Mouse (Mus musculus) thymus, postnatal 14 days (tissue): ENCODE measurements at regions not wholly inside any gene's neighbourhood (a gene's known extent, or its start where the extent isn't known, plus 50 kb on each side); places are given as distances from the start of the nearest gene placed in this dataset.
A peak's percentile ranks its signal among the peaks of the same experiment; 100 is the strongest.

Experiments used
- DNase-seq: peaks from one replicate; pipeline ENCODE4 v3.0.0; 2021

- DNase-seq = no peak
Observed at GRCm38 (mm10) chr17:62412666-62413180, 468.4 kb downstream of the Efna5 start.

DNA sequence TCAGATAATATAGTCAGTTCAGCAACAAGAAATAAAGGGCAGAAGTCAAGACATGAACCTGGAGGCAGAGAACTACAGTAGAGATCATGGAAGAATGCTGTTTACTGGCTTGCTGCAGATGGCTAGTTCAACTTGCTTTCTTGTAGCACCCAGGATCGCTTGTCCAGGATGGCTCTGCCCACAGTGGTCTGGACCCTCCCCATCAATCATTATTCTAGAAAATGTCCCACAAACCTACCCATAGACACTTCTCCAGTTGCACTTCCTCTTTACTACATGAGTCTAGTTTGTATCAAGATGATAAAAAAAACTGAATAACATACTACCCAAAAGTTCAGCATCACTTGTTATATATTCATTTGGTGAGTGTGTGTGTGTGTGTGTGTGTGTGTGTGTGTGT is 477.4 kb downstream of the Efna5 start:
- no peak for DNase-seq

DNA sequence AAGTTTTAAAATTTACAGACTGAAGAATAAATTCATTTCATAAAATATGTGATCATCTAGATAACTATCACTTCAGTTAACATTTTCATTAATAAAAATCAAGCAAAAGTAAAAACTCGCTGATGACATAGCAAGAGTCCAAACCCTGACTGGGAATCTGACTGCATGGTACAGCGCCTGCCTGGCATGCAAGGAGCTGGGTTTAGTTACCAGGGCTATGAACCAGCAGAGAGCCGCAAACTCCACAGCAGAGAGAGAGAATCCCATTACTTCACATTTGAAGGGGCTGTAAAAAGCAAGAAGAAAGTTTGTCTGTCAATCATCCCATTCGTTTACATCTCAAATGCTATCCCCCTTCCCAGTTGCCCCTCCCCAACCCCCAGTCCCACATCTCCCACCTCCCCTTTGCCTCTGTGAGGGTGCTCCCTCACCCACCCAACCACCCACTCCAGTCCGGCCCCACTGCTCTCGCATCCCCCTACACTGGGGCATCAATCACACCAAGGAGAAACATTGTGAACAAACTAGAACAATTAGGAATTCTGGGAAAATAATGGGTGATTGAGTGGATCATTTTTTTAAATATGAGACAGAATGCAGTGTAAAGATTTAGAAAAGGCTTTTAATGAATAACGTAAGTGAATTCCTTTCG is 487.6 kb downstream of the Efna5 start:
- no peak for DNase-seq

- no peak for DNase-seq
Observed at GRCm38 (mm10) chr17:62384053-62384452, 497.1 kb downstream of the Efna5 start.

DNA sequence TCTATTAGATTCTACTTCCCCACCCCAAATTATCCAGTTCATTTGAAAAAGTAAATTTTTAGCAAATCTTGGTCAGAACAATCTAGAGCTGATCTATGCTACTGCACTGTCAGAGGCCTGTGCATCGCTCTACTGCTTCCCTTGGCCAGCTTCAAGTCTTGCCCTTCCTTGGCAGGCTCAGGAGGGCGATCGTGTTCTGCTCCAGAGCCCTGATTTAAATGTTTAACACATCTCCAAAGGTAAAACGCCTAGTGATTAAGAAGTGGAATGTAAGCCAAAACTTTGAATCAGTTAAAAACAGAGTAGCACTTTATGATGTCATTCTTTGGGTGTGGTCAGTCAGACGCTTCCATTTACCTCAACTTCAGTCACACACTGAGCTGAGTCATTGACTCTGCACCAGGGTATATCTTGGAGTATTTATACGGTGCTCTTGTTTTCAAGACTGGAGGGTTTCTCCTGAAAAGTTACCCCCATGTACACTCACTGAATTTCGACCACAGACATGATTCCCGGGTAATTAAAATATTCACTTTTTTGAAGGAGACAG is 502.2 kb downstream of the Efna5 start:
- no peak for DNase-seq

DNA sequence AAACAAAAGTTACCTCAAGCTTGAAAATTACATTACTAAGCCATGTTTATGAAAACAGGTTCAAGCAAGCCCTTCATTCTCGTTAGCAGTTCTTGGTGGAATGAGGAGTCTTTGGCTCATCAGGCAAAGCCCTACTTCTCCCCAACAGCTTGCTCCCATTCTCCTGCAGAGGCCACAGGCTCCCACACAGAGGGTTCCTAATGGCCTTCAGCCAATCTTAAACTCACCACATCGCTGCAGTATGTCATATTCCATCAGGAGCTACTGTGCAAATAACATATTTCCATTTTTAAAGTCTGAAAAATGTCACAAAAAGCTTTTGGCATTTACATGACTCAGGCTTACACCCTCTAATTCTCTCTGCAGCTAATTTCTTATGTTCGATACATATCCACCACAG is 512.0 kb downstream of the Efna5 start:
- no peak for DNase-seq

GRCm38 (mm10) chr17:62367937-62368336 is 513.2 kb downstream of the Efna5 start:
- DNase-seq = no peak

GRCm38 (mm10) chr17:62358323-62358722 is 522.8 kb downstream of the Efna5 start:
- no peak for DNase-seq

DNA sequence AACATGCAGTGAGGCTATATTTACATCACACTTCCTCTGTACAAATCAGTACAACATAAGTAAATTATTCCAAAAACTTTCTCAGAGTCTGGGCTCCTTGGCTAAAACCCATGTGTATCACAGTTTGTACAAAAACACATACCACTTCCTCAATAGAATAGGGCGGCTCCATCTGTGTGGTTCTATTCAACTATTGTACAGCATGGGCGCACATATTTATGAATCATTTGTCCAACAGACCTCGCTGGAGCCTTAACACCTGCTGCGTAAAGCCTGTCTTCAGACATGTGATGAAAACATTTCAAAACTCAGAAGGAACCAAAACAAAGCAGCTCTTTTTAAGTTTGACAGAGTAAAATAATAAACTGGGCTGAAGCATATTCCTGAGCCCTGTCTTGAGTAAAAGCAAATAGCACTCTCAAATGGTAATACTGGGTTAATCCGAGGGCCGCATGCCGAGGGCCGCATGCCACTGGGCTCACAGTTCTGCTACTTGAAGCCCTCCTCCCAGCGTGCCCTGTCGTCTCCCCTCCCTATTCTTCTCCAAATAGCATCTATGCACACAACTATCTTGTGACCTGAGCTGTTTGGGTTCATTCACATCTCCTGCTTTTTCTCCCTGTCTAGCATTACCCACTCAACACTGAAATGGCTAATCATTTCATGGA is 543.1 kb downstream of the Efna5 start:
- DNase-seq = no peak

- DNase-seq = no peak
Observed at GRCm38 (mm10) chr17:62330226-62330625, 550.9 kb downstream of the Efna5 start.

- DNase-seq = no peak
Observed at GRCm38 (mm10) chr17:62326844-62327243, 554.3 kb downstream of the Efna5 start.

GRCm38 (mm10) chr17:62319033-62319432 is 562.1 kb downstream of the Efna5 start:
- DNase-seq = no peak

DNA sequence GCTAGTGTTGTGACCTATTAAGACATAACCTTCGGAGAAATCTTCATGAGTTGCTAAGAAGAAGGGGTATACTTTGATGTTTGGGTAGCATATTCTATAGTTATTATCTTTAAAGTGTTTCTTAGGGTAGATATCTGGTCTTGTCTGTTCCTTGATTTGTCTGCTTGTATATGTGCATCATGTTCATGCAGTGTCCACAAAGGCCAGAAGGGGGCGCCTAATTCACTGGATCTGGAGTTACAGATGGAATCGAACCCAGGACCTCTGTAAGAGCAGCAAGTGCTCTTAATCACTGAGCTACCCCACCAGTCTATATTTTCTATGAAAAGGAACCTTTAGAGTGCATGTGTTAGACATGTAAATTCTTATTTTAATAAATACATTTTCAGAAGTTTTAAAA is 571.1 kb downstream of the Efna5 start:
- peak; percentile 29 for DNase-seq

DNA sequence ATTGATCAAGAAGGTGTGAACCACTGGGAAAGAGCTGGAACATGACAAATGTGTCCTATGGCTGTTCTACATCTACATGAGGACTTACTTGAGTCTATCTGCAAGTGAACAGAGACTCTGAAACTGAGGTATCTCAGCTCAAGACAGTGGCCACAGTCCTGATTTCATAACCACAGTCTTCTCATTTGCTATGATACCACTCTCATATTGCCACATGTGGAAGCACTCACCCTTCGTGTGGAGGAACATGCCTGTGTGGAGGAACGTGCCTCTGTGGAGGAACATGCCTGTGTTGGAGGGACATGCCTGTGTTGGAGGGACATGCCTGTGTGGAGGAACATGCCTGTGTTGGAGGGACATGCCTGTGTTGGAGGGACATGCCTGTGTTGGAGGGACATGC is 574.0 kb downstream of the Efna5 start:
- DNase-seq = no peak

DNA sequence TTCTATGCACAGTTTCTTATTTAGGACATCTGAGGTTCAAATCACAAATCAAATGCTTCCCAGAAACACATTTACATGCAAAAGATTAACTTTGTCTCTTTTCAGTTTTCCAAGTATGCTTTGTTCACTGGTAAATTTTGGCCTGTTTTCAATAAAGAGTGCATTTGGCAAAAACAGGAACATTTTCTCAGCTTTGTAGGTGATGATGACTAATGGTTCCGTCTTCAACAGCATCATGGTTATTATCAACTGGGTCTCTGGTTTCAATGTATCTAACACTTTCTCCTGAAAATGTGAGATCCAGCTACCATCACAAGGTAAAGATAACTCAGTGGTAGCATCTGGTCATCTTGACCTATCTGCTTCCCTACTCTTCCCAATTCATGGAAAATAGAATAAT is 574.6 kb downstream of the Efna5 start:
- no peak for DNase-seq

DNA sequence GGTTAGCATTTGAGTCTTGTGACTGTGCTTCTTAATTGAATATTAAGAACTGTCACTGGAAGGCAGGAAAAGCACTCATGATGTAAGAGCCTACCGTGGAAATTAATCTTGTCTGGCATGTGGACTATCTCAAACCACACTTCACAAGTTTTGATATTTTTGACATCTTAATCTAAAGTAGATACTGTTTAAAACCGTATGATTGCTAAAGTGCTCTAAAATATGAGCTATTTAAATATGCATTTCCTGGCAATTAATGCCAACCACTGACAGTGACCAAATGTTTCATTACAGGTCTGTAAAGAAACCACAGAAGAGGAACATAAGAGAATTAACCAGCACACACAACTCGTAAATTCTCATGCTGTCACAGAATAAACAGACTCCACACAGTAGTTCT is 576.0 kb downstream of the Efna5 start:
- no peak for DNase-seq

- no peak for DNase-seq
Observed at GRCm38 (mm10) chr17:62304073-62304472, 577.0 kb downstream of the Efna5 start.

DNA sequence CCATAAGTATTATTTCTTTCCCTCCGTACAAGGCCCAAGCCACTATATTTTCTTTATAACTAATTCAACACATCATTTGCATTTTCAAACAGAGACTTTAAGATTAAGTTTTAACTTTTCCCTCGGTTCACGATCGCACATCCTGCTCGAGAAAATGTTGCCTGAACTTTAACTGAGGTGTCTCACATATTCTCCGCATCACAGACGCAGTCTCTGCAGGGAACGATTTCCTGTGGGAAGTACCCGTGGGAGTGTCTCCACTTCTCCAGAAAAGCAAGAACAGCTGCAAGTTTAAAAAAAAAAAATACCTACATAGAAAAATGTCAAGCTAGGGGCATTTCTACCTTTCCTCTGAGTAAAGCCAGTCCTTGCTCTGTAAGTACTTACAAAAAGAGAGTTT is 581.2 kb downstream of the Efna5 start:
- DNase-seq = no peak

- no peak for DNase-seq
Observed at GRCm38 (mm10) chr17:62297393-62298060, 583.6 kb downstream of the Efna5 start.

- no peak for DNase-seq
Observed at GRCm38 (mm10) chr17:62295412-62295811, 585.7 kb downstream of the Efna5 start.

- no peak for DNase-seq
Observed at GRCm38 (mm10) chr17:62292703-62293102, 588.4 kb downstream of the Efna5 start.

DNA sequence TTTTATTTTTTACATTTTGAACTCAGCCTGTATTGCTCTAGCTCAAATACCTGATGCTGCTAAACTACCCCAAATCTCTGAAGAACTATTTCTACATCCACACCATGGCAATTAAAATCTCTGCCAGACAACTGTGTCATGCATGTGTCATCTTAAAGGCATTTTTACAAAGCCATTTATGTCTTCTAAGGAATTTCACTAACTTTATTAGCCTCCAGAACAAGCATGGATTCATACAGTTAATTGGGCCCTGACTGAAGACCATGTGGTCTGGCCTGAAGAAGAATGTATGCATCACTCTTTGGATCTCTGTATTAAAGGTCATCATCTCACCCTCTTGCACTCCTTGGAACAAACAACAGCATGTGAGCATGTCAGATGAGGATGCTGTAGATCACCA is 593.5 kb downstream of the Efna5 start:
- DNase-seq = no peak

GRCm38 (mm10) chr17:62287127-62287526 is 594.0 kb downstream of the Efna5 start:
- no peak for DNase-seq
